Mouse (Mus musculus) right cerebral cortex, postnatal 14 days (tissue): ENCODE data around the gene Timm8b.
"Not testable (repeated sequence)": the region's sequence is repeated elsewhere in the genome, so short reads cannot be mapped to it uniquely, and the experiment has no call there.

Experiments used
- DNase-seq: peaks from one replicate; pipeline ENCODE4 v3.0.0; 2022

Gene Timm8b

DNA sequence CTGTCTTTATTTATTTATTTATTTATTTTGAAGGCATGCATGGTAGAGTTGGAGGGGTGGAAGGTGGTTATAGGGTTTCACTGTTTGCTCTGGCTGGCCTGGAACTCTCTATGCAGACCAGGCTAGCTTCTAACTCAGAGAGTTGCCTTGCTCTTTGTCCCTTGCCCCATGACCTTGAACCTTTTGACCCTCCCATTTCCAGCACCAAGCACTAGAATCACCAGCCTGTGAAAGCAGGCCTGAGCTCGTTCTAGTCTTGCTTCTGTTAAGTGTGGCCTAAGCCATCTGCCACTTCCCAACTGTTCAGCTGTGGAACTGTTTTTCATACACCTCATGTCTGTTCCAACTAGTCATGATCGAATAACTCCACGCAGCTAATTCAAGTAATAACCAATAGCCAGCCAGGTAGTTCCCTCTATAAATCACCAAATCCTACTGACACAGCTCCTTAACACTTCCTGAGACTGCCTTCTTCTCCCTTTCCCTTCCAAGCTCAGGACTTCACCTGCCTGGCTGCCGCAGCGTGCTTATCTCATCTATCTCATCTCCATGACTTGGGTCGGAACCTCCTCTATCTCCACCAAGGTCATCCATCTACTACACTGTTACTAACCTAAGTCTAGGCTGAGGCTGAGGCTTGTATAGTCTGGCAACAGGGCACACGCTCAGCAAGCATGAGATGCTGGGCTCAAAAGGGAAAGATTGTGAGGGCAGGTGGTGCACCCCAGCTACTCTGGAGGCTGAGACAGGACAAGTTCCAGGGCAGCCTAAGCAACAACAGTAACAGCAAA, 1.5 kb upstream of the Timm8b start:
- no peak for DNase-seq

DNA sequence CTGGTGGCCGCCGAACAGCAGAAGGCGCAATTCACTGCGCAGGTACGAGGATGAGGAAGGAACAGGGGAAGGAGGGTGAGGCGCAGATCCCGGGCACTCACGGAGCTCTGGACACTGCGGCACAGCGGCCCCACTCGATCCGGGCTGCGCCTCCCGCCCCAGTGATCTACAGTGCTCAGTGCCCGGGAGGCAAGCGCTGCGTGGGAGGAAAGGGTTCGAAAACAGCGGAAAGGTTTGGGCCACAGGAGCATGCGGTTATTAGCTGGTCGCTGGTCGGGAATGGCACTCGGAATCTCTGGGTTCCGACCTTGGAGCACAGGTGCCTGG, 251 bp downstream of the Timm8b start:
- no peak for DNase-seq

DNA sequence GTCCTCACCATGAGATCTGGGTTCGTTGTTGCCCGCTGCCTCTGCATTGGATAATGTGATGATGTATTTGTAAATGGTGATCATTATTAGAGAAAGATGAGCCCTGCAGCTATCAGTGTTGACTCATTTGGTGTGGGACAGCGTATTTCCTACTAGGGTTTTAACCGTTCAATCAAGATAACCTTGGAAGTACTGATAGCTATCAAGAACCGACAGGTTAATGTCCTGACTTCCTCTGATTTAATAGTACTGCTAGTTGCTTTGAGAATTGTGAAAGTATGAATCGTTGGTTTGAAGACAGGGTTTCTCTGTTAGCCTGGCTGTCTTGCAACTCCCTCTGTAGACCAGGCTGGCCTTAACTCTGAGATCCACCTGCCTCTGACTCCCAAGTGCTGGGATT, 628 bp downstream of the Timm8b start:
- DNase-seq: no peak

DNA sequence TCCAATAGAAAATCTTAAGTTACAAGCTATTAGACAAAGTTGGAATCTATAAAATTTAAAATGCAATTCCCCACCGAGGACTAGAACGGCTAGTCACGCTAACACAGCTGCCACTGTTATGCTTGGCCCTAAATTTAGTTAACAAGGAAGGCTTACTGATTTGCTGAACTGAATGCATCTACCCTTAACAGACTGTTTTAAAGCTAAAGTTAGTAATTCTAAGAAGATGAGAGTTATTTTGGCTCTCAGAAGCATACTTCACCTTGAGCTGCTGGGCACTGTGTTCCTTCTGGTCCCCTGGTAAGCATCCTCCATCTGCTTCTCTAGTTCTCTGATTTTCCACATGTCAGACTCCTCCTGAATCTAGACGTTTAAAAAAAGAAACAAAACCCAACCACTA, 8.4 kb downstream of the Timm8b start:
- no peak for DNase-seq

DNA sequence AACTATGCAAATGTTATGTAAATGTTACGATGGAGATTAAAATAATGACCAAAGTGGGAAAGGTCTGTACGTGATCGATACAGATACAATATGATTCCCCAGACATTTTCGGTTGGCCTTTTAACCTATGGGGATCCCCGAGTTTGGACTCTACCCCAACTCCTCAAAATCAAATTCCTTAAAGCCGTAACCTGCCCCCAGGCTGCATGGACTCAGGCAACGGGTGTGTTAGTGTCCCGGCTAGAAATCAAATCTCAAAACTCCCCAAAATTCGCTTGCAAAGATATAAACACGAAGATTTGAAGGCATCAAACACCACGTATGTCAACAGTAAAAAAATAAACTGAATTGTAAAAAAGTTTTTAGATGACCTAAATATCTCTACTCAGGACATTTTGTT, 12.5 kb downstream of the Timm8b start:
- DNase-seq: no peak

DNA sequence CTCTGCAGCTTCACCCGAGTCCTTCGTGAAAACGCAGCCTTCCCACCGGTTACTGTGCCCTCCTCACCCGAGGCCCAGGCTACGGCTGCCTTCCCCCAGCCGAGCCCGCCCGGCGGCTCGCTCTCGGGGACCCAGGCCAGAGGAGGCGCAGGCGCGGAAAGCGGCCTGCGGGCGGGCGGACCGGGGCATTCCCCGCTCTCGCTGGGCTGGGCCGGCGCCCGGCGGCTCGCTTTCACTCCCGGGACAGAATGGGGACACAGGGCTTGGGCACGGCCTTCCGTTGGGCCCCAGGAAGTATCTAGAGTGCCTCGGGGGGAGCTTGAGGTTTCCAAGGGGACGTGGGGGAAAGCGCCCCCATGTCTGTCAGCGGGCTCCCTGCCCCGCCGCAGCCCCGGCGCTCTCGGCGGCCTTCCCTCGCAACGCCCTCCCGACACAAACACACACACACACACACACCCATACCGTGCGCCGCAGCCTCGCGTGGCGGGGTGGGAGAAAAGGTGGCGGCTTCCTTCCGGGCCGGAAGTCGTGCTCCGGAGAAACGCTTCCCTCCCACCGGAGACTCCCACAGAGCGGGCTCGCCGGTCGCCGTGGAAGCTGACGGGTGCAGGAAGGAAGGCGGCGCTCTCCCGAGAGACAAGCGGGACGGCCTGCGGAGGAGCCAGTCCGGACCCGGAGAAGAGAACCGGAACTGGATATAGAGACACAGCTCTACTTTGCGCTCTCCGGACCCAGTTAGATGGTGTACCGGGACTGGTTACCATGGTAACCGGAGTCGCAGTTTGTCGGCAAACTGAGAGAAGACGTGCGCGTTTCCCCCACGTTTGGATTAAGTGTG, 13.3 kb downstream of the Timm8b start, which contains the start of the genes Pih1d2 and Nkapd1:
Gene Pih1d2, plus strand, starts transcription at position 556 of the 838 bp plus-strand sequence.
Gene Nkapd1, minus strand, starts transcription at position 699 of the 838 bp plus-strand sequence.
- peak; percentile 75 for DNase-seq

DNA sequence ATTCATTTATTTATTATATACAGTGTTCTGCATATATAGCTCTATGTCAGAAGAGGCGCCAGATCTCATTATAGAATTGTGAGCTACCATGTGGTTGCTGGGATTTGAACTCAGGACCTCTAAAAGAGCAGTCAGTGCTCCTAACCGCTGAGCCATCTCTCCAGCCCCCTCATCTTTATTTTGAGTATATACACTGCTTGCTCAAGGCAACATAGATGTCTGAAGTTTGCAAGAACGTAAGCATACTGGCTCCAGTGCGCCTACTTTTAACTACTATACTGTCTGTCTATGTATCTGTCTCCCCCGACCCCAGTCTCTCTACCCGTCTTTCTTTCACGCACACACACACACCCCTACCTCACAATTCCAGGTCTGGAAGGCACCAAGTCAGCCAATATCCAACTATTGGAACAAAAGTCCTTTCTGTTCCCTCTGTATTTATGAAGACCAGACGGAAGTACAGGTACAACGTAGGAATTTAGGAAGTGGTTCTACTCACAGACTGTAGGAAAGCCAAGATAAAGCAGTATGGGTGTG, 14.2 kb downstream of the Timm8b start:
- no peak for DNase-seq

DNA sequence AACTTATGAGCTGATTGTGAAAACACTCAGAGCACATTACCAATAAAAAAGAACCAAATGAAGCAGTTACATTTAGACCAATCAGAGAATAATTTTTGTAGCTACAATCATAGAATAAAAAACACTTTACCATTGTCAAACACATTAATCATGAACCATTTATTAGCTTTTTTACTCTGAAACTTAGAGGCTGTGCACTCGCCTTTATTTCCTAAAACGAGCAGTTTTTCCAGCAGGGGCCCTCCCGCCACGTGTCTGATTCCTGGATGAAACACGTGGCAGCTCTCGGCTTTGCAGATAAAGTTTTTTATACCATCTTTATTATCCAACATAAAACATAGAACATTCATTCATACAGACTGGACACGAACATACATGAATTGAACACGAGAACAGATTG, 27.2 kb downstream of the Timm8b start:
- DNase-seq: not testable (repeated sequence)

DNA sequence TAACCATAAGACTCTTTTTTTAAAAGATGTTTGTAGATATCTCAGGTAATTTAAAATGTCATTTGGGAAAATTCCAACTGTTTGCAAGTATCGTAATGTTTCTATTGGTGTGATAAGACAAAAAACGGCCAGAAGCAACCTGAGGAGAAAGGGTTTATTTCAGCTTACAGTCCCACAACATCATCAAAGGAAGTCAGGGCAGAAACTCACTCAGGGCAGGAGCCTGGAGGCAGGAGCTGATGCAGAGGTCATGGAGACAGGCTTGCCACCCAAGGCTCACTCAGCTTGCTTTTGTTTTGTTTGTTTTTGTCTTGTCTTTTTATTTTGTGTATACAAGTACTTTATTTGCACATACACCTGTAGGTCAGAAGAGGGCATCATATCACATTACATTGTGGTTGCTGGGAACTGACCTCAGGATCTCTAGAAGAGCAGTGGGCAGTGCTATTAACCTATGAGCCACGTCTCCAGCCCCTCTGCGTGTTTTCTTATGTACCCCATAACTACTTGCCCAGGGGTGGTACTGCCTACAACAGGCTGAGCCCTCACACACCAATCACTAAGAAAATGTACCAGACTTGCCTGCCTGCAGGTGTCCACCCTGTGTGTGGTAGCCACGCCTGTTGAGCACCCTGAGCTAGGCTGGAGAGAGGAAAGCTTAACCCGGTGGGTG, 28.4 kb downstream of the Timm8b start:
- DNase-seq: no peak

DNA sequence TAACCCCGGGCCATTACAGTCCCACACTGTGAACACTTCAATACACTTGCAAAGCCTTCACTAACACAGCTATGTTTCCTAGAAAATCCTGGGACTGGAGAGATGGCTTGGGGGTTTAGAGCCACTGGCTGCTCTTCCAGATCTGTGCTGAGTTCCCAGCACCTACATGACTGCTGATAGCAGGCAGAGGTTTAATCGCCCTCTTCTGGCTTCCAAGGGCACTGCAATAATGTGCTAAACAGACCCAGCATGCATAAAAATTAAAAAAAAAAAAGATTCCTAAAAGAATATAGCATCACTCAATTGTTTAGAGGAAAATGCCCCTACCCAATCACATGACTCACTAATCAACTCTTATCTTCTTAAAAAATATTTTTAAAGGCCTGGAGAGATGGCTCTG, 29.3 kb downstream of the Timm8b start:
- no peak for DNase-seq

DNA sequence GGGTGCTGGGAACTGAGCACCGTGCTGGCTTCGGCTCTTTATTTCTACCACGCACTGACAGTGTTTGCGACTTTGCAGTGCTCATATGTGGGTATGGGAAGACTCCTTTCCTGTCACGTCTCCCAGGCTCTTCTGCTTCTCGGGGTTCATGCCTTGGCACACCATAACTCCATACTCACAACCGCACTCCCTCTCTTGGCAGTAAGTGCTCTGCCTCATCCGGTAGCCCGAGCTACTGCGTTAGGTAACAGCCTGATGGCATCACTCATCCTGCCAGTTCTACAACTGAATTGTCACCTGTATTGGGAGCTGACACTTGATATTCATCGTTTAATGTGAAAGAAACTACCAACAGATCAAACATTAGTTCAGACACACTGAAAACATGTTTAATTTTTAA, 30.6 kb downstream of the Timm8b start:
- no peak for DNase-seq

DNA sequence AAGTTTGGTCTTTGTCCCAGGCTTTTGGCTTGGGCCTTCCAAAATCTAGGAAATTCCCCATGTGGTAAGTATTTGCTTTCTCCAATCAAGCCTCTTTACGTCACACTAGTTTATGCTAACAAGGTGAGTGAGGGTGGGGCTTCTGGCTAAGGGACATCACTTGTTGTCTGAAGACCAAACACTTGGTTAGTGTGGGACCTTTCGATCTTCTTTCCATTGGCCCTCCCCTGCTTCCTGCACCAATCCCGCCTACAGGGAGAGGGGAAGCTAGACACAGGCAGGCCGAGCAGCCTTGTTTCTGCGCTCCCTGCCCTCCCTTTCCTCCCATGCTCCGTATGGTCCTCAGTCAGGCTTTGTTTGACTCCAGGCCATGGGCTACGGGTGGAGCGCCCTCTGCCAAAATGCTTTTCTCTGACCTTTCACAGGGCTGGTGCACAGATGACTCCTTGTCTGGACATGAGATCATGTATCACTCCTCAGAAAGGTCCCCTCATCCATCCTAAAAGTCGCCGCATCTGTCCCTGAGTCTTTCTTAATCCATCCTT, 43.2 kb downstream of the Timm8b start:
- DNase-seq: no peak

DNA sequence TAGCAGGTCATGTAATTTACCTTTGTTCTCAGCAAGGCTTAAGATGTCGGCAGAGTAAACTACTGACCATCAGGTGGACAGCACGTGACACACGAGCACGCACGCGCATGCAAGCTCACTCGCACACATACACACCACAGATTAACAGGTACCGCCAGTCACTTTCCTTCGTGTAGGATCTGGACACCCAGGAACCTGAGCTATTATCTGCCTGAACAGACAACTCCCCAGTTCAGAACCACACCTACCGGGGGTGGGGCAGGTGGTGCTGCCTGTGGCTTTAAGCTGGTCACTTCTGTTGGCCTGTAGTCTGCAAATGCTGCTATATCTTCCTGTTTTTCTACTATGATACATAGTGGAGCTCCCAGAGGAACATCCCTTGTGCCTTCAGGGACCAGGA, 46.8 kb downstream of the Timm8b start:
- no peak for DNase-seq
